Mouse (Mus musculus): ENCODE results near the gene Hadha.
A peak's percentile ranks its signal among the peaks of the same experiment; 100 is the strongest.

The Hadha gene

GRCm38 (mm10) chr5:30153222-30153621, 1.7 kb downstream of the Hadha start:
- ATAC-seq (ENCODE audit: low TSS enrichment): no peak

- ATAC-seq (ENCODE audit: low TSS enrichment): no peak
These were observed 2.5 kb downstream of the Hadha start for GRCm38 (mm10) chr5:30152413-30152812.

GRCm38 (mm10) chr5:30152007-30152406, 3.0 kb downstream of the Hadha start:
- ATAC-seq (ENCODE audit: low TSS enrichment): no peak

- no peak for ATAC-seq (ENCODE audit: low TSS enrichment)
These were observed 6.6 kb downstream of the Hadha start for GRCm38 (mm10) chr5:30148133-30148920.

- ATAC-seq (ENCODE audit: low TSS enrichment): no peak
These were observed 8.4 kb downstream of the Hadha start for GRCm38 (mm10) chr5:30146526-30146925.

GRCm38 (mm10) chr5:30138193-30138592, 16.8 kb downstream of the Hadha start:
- no peak for ATAC-seq (ENCODE audit: low TSS enrichment)

GRCm38 (mm10) chr5:30137271-30137670, 17.7 kb downstream of the Hadha start:
- no peak for ATAC-seq (ENCODE audit: low TSS enrichment)

GRCm38 (mm10) chr5:30135711-30136231, 19.2 kb downstream of the Hadha start:
- ATAC-seq (ENCODE audit: low TSS enrichment): no peak

GRCm38 (mm10) chr5:30132173-30132572, 22.8 kb downstream of the Hadha start:
- no peak for ATAC-seq (ENCODE audit: low TSS enrichment)

GRCm38 (mm10) chr5:30131246-30131645, 23.7 kb downstream of the Hadha start:
- ATAC-seq (ENCODE audit: low TSS enrichment): no peak

- ATAC-seq (ENCODE audit: low TSS enrichment): no peak
These were observed 26.3 kb downstream of the Hadha start for GRCm38 (mm10) chr5:30128680-30129079.

GRCm38 (mm10) chr5:30127921-30128597, 26.9 kb downstream of the Hadha start:
- peak; percentile 77 for ATAC-seq (ENCODE audit: low TSS enrichment)

- no peak for ATAC-seq (ENCODE audit: low TSS enrichment)
These were observed 28.2 kb downstream of the Hadha start for GRCm38 (mm10) chr5:30126756-30127155.

GRCm38 (mm10) chr5:30125587-30125986, 29.4 kb downstream of the Hadha start:
- ATAC-seq (ENCODE audit: low TSS enrichment): no peak

- ATAC-seq (ENCODE audit: low TSS enrichment): no peak
These were observed 32.5 kb downstream of the Hadha start for GRCm38 (mm10) chr5:30122481-30122880.

GRCm38 (mm10) chr5:30120106-30120505, 34.9 kb downstream of the Hadha start:
- no peak for ATAC-seq (ENCODE audit: low TSS enrichment)

- no peak for ATAC-seq (ENCODE audit: low TSS enrichment)
These were observed 35.8 kb downstream of the Hadha start for GRCm38 (mm10) chr5:30119163-30119562.

GRCm38 (mm10) chr5:30118018-30118417, 36.9 kb downstream of the Hadha start:
- no peak for ATAC-seq (ENCODE audit: low TSS enrichment)

- no peak for ATAC-seq (ENCODE audit: low TSS enrichment)
These were observed 39.2 kb downstream of the Hadha start for GRCm38 (mm10) chr5:30115718-30116117.

GRCm38 (mm10) chr5:30114761-30115140, 40.2 kb downstream of the Hadha start:
- ATAC-seq (ENCODE audit: low TSS enrichment): 0 out of 2 replicates have a peak, but pooled peaks have one; percentile 13

- peak; percentile 75 for ATAC-seq (ENCODE audit: low TSS enrichment)
These were observed 40.8 kb downstream of the Hadha start for GRCm38 (mm10) chr5:30113881-30114760.

- ATAC-seq (ENCODE audit: low TSS enrichment): no peak
These were observed 42.4 kb downstream of the Hadha start for GRCm38 (mm10) chr5:30112533-30113068.
